Mouse (Mus musculus) natural killer cell, adult 2 months (primary cell): ENCODE data around the gene Tm9sf4.

Experiments used
- DNase-seq, 2 experiments: peaks; one replicate each; pipeline ENCODE4 v3.0.0; 2022; ENCODE audit warnings: low spot score in 2 of 2

Gene Tm9sf4

GRCm38 (mm10) chr2:153259030-153259863 is 98.1 kb downstream of the Tm9sf4 start:
- peak in 1 of 2 experiments; percentile 21 for DNase-seq
